Mouse (Mus musculus) midbrain, postnatal 0 days (tissue): ENCODE measurements around the gene Gm13124. TPM values are rescaled to one million over a fixed set of nuclear protein-coding genes. Genes with fewer than 3 reads are reported as not detected.
"Not testable (repeated sequence)": the region's sequence is repeated elsewhere in the genome, so short reads cannot be mapped to it uniquely, and the experiment has no call there.

Source experiments
- ATAC-seq: fragments of 200-750 bp; cut with Nextera tagmentation; 2 replicates; pipeline ENCODE4 v1.8.0; 2017; ENCODE audit warnings: moderate number of reproducible peaks, mild to moderate bottlenecking, moderate TSS enrichment, moderate library complexity; ENCODE audit not compliant: low FRiP score
- DNase-seq: peaks from one replicate; pipeline ENCODE4 v3.0.0-alpha.2; 2015; ENCODE audit warnings: low spot score
- H3K27ac ChIP-seq: fragments of 300-500 bp; sonication (generic); 2 replicates; pipeline ENCODE4 v1.5.1; 2014; ENCODE audit warnings: low read depth, mild to moderate bottlenecking, low read length, mixed read lengths
- H3K27me3 ChIP-seq: fragments of 300-500 bp; sonication (generic); 2 replicates; pipeline ENCODE4 v1.6.1; 2014; ENCODE audit warnings: low read length, control low read depth, mixed read lengths; ENCODE audit not compliant: insufficient read depth
- H3K36me3 ChIP-seq: fragments of 300-500 bp; sonication (generic); 2 replicates; pipeline ENCODE4 v1.6.1; 2014; ENCODE audit warnings: low read length, control low read depth, mixed read lengths; ENCODE audit not compliant: insufficient read depth
- H3K4me1 ChIP-seq: fragments of 300-500 bp; sonication (generic); 2 replicates; pipeline ENCODE4 v1.6.1; 2014; ENCODE audit warnings: mild to moderate bottlenecking, control low read depth, antibody characterized with exemption, low read length, mixed read lengths; ENCODE audit not compliant: insufficient read depth
- H3K4me2 ChIP-seq: fragments of 300-500 bp; sonication (generic); 2 replicates; pipeline ENCODE4 v1.6.1; 2014; ENCODE audit warnings: low read depth, mild to moderate bottlenecking, low read length, mixed read lengths; ENCODE audit not compliant: poor library complexity, severe bottlenecking
- H3K4me3 ChIP-seq: fragments of 300-500 bp; sonication (generic); 2 replicates; pipeline ENCODE4 v1.5.1; 2014; ENCODE audit warnings: low read depth, mild to moderate bottlenecking, low read length, moderate library complexity
- H3K9ac ChIP-seq: fragments of 300-500 bp; sonication (generic); replicated peaks from 2 replicates; pipeline ENCODE4 v1.6.1; 2014; ENCODE audit warnings: mild to moderate bottlenecking, low read length, moderate library complexity, mixed read lengths; ENCODE audit not compliant: poor library complexity, severe bottlenecking
- H3K9me3 ChIP-seq: fragments of 300-500 bp; sonication (generic); 2 replicates; pipeline ENCODE4 v1.6.1; 2016; ENCODE audit warnings: low read length, control low read depth
- CTCF ChIP-seq: IDR thresholded peaks from 2 replicates; pipeline ENCODE4 v1.5.1; 2016; ENCODE audit warnings: antibody characterized with exemption, mild to moderate bottlenecking
- WGBS: fragments of 180-500 bp; shearing (Covaris S2); extraction: QIAGEN DNeasy Blood & Tissue Kit; methylation state at CpG from one replicate; pipeline ENCODE4 v1.1.7; 2014; 5-methylcytosine and 5-hydroxymethylcytosine counted together
- polyA plus RNA-seq: library from polyadenylated mRNA; unstranded; fragments of >200 nt; fragmentation: Nextera tagmentation; extraction: Ambion mirVana; gene quantifications from 2 replicates; pipeline ENCODE4 v1.2.1, GENCODE M21; 2015
- total RNA-seq: library from RNA; depleted of rRNA; stranded (reverse); fragments of >200 nt; gene quantifications from 2 replicates; pipeline ENCODE4 v1.2.3, GENCODE M21; 2014

Gene Gm13124
- total and polyA plus RNA-seq, 2 experiments from 2014 or later = not detected

GRCm38 (mm10) chr4:144561205-144561604, 3.7 kb downstream of the Gm13124 start:
- 65% methylated on average over 2 of the region's 2 CpGs for WGBS
- Histone ChIP-seq H3K9me3 (peaks cover 43% of the 10 kb centered on the region), H3K4me3 (no peak overlapping the region), H3K36me3 (no peaks in the 10 kb centered on the region), H3K9ac (no peak overlapping the region), H3K27me3 (no peaks in the 10 kb centered on the region), H3K4me2 (no peak overlapping the region), H3K4me1 (no peaks in the 10 kb centered on the region), H3K27ac (no peak overlapping the region)
- no peak for ATAC-seq
- no peak for TF ChIP-seq CTCF
- no peak for DNase-seq

- H3K36me3 ChIP-seq = no peaks in the 10 kb centered on the region
- H3K27me3 ChIP-seq = no peaks in the 10 kb centered on the region
- H3K9me3 ChIP-seq = peaks cover 51% of the 10 kb centered on the region
- H3K4me1 ChIP-seq = no peaks in the 10 kb centered on the region
- ATAC-seq (no peak), DNase-seq (no peak)
- no peak for TF ChIP-seq CTCF
- no peak overlapping the region for H3K4me3 ChIP-seq
- H3K4me2 ChIP-seq = no peak overlapping the region
- H3K9ac ChIP-seq = no peak overlapping the region
- no peak overlapping the region for H3K27ac ChIP-seq
These were observed 5.1 kb downstream of the Gm13124 start for GRCm38 (mm10) chr4:144559792-144560191.

GRCm38 (mm10) chr4:144551156-144551555, 13.8 kb downstream of the Gm13124 start:
- Histone ChIP-seq H3K4me2 (no peak overlapping the region), H3K9ac (no peak overlapping the region), H3K4me3 (no peak overlapping the region), H3K27me3 (no peaks in the 10 kb centered on the region), H3K27ac (no peak overlapping the region), H3K36me3 (no peaks in the 10 kb centered on the region), H3K9me3 (peaks cover 35% of the 10 kb centered on the region), H3K4me1 (no peaks in the 10 kb centered on the region)
- DNase-seq (no peak), ATAC-seq (no peak)
- TF ChIP-seq CTCF = no peak

GRCm38 (mm10) chr4:144545339-144545738, 19.6 kb downstream of the Gm13124 start:
- H3K4me3 ChIP-seq = not testable (repeated sequence)

GRCm38 (mm10) chr4:144544689-144545088, 20.2 kb downstream of the Gm13124 start:
- Histone ChIP-seq H3K4me2 (no peak overlapping the region), H3K4me1 (no peaks in the 10 kb centered on the region), H3K27me3 (no peaks in the 10 kb centered on the region), H3K4me3 (no peak overlapping the region), H3K36me3 (no peaks in the 10 kb centered on the region), H3K9me3 (peaks cover 44% of the 10 kb centered on the region), H3K27ac (no peak overlapping the region), H3K9ac (no peak overlapping the region)
- ATAC-seq (no peak), DNase-seq (no peak)
- no peak for TF ChIP-seq CTCF
- 82% methylated on average over 1 of the region's 1 CpGs for WGBS

More at GRCm38 (mm10) chr4:144545339-144545738, 19.6 kb downstream of the Gm13124 start:
- H3K9me3 ChIP-seq = peaks cover 44% of the 10 kb centered on the region
- not testable (repeated sequence) for H3K9ac ChIP-seq, H3K4me1 ChIP-seq, H3K36me3 ChIP-seq, DNase-seq, H3K27ac ChIP-seq, ATAC-seq, H3K27me3 ChIP-seq, H3K4me2 ChIP-seq
- 92% methylated on average over 13 of the region's 13 CpGs for WGBS

GRCm38 (mm10) chr4:144519522-144519921, 45.4 kb downstream of the Gm13124 start, which contains the start of gene 9430007A20Rik:
Gene 9430007A20Rik (plus strand): TSS chr4:144519822.
- H3K36me3 ChIP-seq = no peaks in the 10 kb centered on the region
- peaks cover 28% of the 10 kb centered on the region for H3K9me3 ChIP-seq
- TF ChIP-seq CTCF = no peak
- ATAC-seq (no peak), DNase-seq (no peak)
- 77% methylated on average over 5 of the region's 5 CpGs for WGBS
- no peak within 1 kb of the TSS for H3K9ac ChIP-seq
- H3K4me2 ChIP-seq = no peak within 1 kb of the TSS
- H3K27me3 ChIP-seq = no peaks in the 10 kb centered on the region
- H3K4me1 ChIP-seq = no peaks in the 10 kb centered on the region
- no peak within 1 kb of the TSS for H3K4me3 ChIP-seq
- no peak within 1 kb of the TSS for H3K27ac ChIP-seq
